Mouse (Mus musculus) cortical plate, adult 2 months (tissue): ENCODE data around the gene Actr8.

Experiments
- CTCF ChIP-seq: fragments of 200-500 bp; IDR thresholded peaks from 2 replicates; pipeline ENCODE4 v1.5.1; 2011; ENCODE audit warnings: mild to moderate bottlenecking, control low read depth, low read length; ENCODE audit not compliant: insufficient read depth; ENCODE audit errors: extremely low read depth
- POLR2A ChIP-seq: fragments of 200-500 bp; IDR thresholded peaks from 2 replicates; pipeline ENCODE4 v1.6.1; 2011; ENCODE audit warnings: mild to moderate bottlenecking, low read length, control low read depth; ENCODE audit not compliant: insufficient read depth; ENCODE audit errors: extremely low read depth

DNA sequence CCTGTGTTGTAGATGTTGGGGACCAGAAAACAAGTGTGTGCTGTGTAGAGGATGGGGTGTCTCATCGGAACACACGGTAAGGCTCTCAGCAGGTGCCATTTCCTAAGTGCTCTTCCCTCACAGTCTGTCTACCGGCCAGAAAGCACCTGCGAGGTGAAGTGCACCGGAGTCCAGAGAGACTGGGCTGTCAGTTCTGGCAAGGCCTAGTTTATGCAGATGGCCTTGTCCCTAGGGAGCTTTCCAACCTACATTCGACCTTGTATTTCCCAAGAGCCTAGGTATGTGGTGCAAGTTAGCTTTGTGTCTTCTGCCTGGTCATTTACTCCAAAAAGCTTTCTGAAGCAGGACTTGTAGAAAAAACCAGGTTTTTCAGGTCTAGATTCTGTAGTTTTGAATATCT is 9.1 kb downstream of the Actr8 start:
- TF ChIP-seq CTCF (no peak), POLR2A (no peak)
